Mouse (Mus musculus): Measurements from ENCODE around the gene Vat1.
A peak's percentile ranks its signal among the peaks of the same experiment; 100 is the strongest.
"Not testable (repeated sequence)": the region's sequence is repeated elsewhere in the genome, so short reads cannot be mapped to it uniquely, and the experiment has no call there.

The Vat1 gene

DNA sequence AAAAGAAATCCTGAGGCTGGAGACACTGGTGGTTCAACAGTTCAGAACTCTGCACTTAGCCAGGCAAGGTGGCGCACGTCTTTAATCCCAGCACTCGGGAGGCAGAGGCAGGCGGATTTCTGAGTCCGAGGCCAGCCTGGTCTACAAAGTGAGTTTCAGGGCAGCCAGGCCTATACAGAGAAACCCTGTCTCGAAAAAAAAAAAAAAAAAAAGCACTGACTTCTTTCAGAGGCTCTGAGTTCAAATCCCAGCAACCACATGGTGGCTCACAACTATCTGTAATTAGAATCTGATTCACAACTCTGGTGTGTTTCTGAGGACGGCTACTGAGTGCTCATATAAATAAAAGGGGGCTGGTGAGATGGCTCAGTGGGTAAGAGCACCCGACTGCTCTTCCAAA, 19.2 kb downstream of the Vat1 start:
- not testable (repeated sequence) for DNase-seq (ENCODE audit: extremely low read depth, insufficient read length, low spot score)

DNA sequence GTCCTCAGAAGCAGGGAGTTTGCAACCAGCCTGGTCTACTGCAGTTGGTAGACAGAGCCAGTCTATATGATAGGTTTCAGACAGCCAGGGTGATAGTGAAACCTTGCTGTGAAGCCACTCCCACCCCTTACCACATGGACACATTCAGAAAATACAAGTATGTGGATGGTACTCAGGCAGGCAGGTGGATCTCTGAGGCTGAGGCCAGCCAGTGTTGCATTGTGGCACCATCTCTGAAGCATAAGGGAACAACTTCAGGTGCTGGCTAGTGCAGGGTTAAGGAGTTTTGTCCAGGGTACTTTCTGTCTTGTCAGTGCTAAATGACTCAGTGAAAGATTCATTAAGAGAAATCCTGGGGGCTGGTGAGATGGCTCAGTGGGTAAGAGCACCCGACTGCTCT, 19.7 kb downstream of the Vat1 start:
- no peak for DNase-seq (ENCODE audit: extremely low read depth, insufficient read length, low spot score)

DNA sequence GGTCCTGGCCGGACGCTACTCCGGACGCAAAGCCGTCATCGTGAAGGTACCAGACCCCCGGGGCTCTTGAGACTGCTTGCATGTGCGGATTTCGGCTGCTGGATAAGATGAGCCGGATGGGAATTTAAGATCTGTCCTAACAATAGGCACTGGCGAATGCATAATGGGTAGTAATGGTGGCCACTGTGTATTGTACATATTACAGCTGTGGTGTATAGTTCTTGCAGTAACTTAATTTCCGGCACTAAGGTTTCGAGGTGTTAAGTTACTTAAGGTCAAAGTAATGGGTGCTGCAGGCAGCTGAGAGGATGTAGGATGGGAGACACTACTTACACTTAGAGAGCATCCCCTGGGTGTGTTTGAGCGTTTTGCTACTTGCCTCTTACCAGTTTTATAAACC, 23.3 kb downstream of the Vat1 start:
- no peak for DNase-seq (ENCODE audit: extremely low read depth, insufficient read length, low spot score)

DNA sequence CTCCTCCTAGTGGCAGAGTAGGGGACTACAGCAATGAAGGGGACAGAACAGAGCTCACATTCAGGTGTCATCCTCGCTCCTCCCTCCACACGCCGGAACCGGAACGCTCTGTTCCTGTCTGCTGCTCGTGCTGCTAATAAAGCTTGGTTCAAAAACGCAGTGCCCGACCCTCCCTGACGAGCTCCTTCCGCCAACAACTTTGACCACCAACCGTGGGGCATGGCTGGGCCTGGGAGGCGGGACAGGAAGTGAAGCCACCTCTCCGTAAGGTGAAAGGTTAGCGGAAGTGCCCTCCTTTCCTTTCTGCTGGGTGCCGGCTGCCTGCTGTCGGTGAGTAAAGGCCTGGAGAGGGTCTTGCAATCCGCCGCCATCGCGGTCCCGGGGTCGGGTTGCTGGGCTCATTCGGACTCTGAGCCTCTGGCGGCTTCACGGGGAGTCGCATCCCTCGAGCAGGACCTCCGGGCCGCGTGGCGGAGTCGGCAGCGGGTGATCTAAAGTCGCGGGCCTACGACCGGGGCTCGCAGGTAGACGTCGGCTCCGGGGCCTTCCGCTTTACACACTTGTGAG, 23.8 kb downstream of the Vat1 start, which contains the start of gene Rpl27:
Rpl27 (plus strand) TSS at position 172 of the 567 bp plus-strand sequence.
- DNase-seq (ENCODE audit: extremely low read depth, insufficient read length, low spot score) = peak; percentile 97

DNA sequence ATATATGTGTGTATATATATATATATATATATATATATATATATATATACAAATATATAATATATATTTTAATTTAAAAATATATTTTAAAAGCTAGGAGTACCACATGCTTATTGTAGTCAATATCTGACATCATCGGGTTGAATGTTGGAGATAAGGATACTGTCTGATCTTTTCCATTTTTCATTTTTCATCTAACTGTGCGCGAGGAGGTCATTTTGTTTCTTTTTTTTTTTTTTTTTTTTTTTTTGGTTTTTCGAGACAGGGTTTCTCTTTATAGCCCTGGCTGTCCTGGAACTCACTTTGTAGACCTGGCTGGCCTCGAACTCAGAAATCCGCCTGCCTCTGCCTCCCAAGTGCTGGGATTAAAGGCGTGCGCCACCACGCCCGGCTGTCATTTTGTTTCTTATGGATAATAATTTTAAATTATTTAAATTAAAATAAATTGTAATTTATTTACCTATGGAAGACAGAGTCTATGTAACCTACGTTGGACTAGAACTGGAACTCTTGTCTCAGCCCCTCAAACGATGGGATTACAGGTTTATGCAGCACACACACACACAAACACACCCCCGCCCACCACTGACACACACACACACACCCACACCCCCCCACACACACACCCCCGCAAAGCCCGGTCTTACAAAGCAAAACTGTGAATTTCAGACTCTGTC, 24.4 kb downstream of the Vat1 start:
- DNase-seq (ENCODE audit: extremely low read depth, insufficient read length, low spot score) = not testable (repeated sequence)

DNA sequence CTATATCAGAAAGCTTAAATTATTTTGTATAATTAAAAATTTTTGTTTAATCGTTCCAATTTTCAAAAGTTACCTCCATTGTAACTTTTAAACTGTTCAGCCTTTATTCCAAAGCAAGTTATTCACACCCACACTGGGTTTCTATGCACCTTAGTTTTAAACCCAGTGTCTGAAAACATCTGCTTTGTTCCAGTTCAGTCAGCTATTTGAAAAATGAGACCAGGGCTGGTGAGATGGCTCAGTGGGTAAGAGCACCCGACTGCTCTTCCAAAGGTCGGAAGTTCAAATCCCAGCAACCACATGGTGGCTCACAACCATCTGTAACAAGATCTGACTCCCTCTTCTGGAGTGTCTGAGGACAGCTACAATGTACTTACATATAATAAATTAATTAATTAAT, 28.0 kb downstream of the Vat1 start:
- not testable (repeated sequence) for DNase-seq (ENCODE audit: extremely low read depth, insufficient read length, low spot score)

DNA sequence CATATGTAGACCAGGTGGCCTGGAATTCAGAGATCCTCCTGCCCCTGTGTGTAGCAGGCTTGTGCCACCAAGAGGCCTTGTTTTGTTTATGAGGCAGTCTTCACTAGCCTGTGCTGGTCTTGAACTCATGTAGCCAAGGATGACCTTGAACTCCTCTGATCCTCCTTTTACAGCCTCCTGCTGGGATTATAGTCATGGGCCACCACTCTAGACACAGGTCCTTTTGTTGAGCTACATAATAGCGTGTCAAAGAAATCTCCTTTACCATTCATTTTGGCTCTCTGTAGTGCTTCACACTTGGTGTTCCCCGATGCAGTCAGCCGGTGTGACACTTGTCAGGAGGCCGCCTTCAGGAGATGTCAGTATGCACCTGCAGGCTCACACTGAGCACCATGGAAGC, 29.1 kb downstream of the Vat1 start:
- no peak for DNase-seq (ENCODE audit: extremely low read depth, insufficient read length, low spot score)

DNA sequence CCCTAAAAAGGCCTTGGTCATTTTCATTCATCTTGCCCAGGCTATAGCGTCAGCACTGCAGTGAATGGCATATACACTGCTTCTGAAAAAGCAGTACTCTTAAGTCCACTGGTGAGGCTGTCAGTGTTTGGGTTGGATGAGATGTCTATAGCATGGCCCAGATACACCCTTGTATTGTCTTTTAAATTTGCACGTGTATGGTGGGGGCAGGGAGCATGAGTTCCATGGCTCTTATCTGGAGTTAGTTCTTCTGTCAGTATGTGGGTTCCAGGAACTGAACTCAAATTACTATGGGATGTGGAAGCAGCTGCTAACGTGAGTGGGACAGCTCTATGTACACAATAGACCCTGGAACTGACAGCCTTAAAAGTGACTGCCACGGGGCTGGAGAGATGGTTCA, 30.2 kb downstream of the Vat1 start:
- DNase-seq (ENCODE audit: extremely low read depth, insufficient read length, low spot score) = no peak

DNA sequence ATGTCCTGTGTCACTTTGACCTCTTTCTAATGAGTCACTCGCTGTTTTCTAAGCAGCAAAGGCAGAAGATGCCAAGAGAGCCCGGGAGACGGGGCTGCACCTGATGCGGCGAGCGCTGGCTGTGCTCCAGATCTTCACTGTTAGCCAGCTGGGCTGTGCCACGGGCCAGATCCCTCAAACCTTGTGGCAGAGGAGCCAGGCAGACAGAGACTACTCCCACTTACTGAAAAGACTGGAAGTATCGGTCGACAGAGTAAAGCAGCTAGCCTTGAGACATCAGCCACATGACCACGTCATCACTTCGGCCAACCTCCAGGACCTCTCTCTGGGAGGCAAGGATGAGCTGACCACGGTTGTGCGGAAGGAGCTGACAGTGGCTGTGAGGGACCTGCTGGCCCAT, 32.6 kb downstream of the Vat1 start:
- no peak for DNase-seq (ENCODE audit: extremely low read depth, insufficient read length, low spot score)

DNA sequence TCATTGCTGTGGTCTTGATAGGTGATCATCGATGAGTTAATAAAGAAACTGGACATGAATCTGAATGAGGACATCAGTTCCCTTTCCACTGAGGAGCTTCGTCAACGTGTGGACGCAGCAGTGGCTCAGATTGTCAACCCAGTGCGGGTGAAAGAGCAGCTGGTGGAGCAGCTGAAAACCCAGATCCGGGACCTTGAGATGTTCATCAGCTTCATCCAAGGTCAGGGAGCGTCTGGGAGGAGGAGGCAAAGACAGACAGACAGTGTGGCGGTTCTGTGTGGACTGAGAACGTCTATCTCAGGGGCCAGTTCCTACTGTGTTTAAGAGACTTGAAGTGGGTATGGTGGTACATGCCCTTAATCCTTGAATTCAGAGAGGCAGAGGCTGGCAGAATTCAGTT, 34.7 kb downstream of the Vat1 start:
- DNase-seq (ENCODE audit: extremely low read depth, insufficient read length, low spot score) = no peak

DNA sequence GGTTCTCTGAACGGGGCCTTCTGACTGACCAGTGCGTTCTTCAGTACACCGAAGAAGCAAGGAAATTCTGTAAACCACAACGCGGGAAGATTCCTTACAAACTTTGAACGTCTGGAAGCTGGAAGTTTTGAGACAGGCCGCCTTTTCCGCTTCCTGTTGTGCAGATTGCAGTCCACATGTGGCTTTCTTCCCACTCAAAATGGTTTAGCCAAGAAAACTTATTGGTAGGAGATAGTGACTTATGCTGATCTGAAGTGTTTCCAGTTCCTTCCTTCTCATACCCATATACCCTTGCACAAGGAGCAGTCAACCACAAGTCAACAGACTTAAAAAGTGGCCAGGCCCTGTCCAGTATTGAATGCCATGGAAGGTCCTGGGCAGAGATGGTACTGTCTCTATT, 39.9 kb downstream of the Vat1 start:
- no peak for DNase-seq (ENCODE audit: extremely low read depth, insufficient read length, low spot score)

DNA sequence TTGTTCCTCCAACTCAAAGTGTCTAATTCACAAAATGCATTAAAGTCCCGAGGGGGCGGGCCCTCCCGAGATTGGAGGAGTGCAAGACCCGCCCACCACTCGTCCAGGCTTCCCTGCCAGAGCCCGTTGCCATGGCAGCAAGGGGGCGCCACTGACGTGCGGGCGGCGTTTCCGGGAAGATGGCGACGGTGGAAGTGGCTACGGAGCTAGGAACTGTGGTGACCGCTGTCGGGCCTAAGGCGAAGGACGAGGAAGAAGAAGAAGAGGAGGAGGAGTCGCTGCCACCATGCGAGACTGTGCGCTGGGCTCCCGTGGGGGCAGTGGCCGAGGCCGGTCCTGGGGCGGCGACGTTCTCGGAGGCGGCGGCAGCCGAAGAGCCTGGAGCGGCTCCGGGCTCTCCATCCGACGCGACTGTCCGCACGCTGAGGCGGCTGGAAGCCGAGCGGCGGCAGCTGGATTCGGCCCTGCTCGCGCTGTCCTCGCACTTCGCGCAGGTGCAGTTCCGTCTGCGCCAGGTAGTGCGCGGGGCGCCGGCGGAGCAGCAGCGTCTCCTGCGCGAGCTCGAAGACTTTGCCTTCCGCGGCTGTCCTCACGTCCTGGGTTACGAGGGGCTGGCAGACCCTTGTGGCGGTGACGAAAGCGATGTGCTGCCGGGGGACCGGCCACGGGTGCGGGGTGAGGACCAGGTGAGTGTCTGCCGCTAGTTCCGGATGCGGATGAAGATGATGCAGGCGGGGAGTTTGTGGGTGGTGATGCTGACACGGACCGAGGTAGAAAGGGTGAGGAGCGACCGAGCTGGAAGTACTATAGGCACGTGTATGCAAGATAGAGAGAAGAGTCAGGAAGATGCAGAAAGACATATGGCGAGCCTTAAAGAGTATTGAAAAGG, 40.9 kb downstream of the Vat1 start, which contains the start of the genes Rundc1 and Ptges3l:
Rundc1 (plus strand) TSS at position 161 of the 889 bp plus-strand sequence.
Ptges3l (minus strand) TSS at position 409 of the 889 bp plus-strand sequence.
- peak; percentile 92 for DNase-seq (ENCODE audit: extremely low read depth, insufficient read length, low spot score)

DNA sequence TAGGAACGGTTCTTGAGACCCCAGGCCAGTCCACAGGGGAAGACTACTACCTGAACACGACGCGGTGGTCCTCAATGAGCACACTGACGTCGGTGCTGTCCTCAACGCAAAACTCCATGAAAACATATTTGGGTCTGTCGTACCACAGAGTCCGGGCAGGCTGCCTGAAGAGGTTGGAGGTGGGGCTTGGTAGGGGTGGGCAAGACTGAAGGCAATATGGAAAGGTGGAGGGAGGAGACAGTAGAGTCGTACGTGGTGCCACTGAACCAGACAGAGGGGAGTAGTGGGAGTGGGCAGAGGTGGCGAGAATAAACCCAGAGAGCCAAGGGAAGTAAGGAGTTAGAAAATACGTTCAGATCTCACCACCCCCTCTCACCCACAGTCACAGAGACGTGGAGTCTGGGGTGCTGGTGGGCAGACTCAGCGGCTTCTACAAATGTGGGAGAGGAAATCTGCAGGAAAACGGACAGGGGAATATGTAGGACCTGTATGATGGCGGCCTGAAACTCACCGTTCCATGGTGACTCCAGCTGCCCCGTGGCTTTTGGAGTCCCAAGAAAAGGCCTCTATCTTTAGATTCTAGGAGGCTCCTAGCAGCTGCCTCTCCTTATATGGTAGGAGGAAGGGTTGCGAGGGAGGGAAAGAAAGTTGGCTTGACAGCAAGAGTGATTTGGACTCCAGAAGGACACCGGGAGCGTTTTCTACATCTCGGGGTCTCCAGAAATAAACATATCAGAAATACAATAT, 41.8 kb downstream of the Vat1 start, which contains the start of gene Gm27029:
Gm27029 (minus strand) TSS at position 692 of the 747 bp plus-strand sequence.
- peak; percentile 51 for DNase-seq (ENCODE audit: extremely low read depth, insufficient read length, low spot score)

DNA sequence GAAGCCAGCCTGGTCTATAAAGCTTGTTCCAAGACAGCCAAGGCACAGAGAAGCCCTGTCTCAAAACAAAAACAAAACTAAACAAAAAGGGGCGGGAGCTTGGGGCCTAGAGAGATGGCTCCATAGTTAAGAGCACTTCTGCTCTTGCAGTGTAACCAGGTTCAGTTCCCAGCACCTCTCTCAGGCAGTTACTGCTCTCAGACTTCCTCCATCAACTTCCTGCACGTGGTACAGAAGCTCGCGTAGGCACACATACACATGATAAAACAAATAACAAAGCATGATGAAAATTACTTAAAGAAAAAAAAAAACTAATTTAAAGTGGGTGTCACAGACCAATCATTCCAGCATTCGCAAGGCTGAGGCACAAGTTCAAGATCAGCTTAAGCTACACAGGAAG, 45.9 kb downstream of the Vat1 start:
- no peak for DNase-seq (ENCODE audit: extremely low read depth, insufficient read length, low spot score)

DNA sequence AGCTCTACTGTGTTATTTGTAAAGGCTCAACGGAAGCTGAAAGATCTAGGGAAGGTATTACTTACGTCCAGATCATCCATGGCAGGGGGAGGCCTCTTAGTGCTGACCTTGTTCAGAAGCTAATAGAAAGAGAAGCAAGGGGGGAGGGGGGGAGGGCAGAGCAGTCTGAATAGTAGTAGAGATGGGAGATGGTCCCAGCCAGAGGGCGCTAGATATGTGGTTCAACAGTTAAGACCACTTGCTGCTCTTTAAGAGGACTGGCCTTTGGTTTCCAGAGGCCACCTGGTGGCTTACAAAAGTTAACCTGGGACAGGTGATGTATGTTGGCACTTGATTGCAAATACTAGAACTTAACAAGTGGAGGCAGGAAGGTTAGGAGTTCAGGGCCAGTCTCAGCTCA, 46.4 kb downstream of the Vat1 start:
- no peak for DNase-seq (ENCODE audit: extremely low read depth, insufficient read length, low spot score)

DNA sequence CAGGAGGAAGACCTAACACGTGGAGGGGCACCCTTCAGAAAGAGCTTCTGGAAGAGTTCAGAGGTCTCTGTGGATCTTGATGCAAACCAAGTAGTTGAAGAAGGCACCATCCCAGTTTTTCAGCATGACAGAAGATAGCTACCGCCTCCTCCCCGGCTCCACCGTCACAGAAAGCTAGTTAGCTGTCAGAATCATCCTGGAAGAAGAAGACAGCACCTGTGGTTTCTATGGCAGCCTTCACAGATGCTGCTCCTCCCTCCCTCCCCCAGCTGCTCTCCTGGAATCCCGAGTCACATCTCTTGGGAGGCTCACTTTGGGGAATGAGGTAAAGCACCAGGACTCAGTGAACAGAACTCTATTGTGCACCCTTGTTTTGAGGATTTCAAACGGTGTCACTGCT, 47.0 kb downstream of the Vat1 start:
- DNase-seq (ENCODE audit: extremely low read depth, insufficient read length, low spot score) = no peak

DNA sequence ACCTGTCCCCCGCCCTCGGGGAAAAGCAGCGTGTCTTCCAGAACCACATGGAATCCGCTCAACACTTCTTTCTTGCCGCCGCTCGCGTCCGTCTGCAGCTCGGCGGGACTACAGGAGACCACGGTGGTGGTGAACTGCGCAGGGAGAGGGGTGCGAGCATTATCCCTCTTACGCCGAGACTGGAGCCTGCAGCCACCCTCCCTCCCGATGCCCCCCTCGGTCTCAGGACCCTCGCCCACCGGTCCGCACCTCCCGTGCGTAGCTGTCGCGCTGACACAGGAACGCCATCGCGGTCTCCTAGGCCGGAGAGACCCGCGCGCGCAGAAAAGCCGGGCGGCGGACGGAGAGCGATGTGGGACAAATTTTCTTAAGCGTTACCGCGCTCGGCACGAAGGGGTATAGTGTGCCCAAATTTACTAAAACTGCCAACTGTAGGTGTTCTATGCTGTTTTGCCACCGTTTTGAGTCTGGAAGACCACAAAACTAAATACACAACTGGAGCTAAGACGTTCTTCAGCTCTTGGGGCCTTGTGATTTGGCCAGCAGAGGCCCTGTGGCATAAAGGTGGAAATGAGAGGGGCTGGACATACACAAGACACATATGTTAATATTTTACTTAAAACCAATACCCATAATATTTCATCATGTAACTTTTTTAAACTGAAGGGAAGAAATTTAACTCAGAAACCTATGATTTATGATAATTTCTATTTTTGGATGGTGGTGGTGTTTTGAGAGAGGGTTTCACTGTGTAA, 48.8 kb downstream of the Vat1 start, which contains the start of gene Aarsd1:
Aarsd1 (minus strand) TSS at position 515 of the 755 bp plus-strand sequence.
- peak; percentile 88 for DNase-seq (ENCODE audit: extremely low read depth, insufficient read length, low spot score)

DNA sequence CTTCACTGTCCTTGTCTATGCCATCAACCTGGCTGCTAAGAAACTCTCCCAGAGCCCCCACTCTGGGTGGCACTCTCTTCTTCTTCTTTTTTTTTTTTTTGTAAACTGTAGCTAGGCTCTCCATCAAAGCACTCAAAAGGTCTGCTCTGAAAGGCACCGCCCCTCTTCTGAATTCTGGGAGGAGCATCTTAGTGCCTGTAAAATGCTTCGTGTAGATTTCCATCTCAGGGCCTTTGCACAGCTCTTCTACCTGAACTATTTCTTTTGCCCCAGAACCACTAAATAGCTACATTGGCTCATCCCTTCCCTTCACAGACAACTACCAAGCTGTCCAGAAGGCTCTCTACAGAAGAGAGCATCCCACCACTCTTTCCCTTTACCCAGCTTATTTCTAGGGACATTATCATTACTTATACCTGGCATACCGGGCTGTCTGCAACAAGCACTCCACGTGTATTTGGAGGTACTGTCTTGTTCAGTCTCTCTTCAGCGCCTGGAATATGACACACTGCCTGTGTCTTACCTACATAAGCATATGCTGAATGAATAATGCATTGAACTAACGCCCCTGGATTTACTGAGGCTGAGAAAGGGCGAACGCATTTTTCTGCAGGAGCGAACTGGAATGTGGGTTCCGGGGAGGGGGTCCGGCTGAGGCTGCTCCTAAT, 49.5 kb downstream of the Vat1 start:
- no peak for DNase-seq (ENCODE audit: extremely low read depth, insufficient read length, low spot score)

DNA sequence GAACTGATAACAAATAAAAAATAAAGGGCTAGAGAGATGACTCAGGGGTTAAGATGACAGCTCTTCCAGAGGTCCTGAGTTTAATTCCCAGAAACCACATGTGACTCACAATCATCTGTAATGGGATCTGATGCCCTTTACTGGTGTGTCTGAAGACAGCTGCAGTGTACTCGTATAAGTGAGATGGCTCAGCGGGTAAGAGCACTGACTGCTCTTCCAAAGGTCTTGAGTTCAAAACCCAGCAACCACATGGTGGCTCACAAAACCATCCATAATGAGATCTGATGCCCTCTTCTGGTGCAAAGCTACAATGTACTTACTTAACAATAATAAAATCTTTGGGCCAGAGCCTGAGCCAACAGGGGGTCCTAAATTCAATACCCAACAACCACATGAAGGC, 50.7 kb downstream of the Vat1 start:
- peak; percentile 45 for DNase-seq (ENCODE audit: extremely low read depth, insufficient read length, low spot score)

All from 3134 (cell line).